Mouse (Mus musculus): ENCODE data around the gene Siglech. TPM values are rescaled to one million over a fixed set of nuclear protein-coding genes. Genes with fewer than 3 reads are reported as not detected.
"Not testable (repeated sequence)": the region's sequence is repeated elsewhere in the genome, so short reads cannot be mapped to it uniquely, and the experiment has no call there.

Gene Siglech
- polyA plus RNA-seq, 1 experiment from 2014 or later, result 0.11 TPM

GRCm38 (mm10) chr7:55784580-55784979 lies 16.6 kb downstream of the Siglech start:
- ATAC-seq (replicated peaks; ENCODE audit: insufficient number of reproducible peaks, insufficient read depth, low FRiP score, low read depth), result no peak
- Histone ChIP-seq H3K9ac (no peak overlapping the region), H3K36me3 (no peaks in the 10 kb centered on the region), H3K27ac (no peak overlapping the region), H3K27me3 (no peaks in the 10 kb centered on the region), H3K4me1 (replicated peaks) (no peaks in the 10 kb centered on the region), H3K4me3 (no peak overlapping the region), H3K9me3 (replicated peaks) (no peaks in the 10 kb centered on the region), H3K4me2 (no peak overlapping the region)
- WGBS, result 31% methylated on average over 3 of the region's 3 CpGs

- not testable (repeated sequence) for ATAC-seq (replicated peaks; ENCODE audit: insufficient number of reproducible peaks, insufficient read depth, low FRiP score, low read depth); H3K9me3 ChIP-seq (replicated peaks); H3K36me3 ChIP-seq; H3K27ac ChIP-seq; H3K4me2 ChIP-seq; H3K27me3 ChIP-seq; H3K9ac ChIP-seq; H3K4me3 ChIP-seq
- 44% methylated on average over 5 of the region's 5 CpGs for WGBS
- H3K4me1 ChIP-seq (replicated peaks), result peaks cover 13% of the 10 kb centered on the region
Measured at GRCm38 (mm10) chr7:55790586-55790985, 22.6 kb downstream of the Siglech start.

GRCm38 (mm10) chr7:55792280-55792679 lies 24.3 kb downstream of the Siglech start:
- Histone ChIP-seq H3K4me2 (no peak overlapping the region), H3K9ac (no peak overlapping the region), H3K4me3 (no peak overlapping the region), H3K27ac (no peak overlapping the region), H3K27me3 (no peaks in the 10 kb centered on the region), H3K4me1 (replicated peaks) (peaks cover 13% of the 10 kb centered on the region), H3K9me3 (replicated peaks) (no peaks in the 10 kb centered on the region), H3K36me3 (peaks cover 9% of the 10 kb centered on the region)
- 72% methylated on average over 3 of the region's 3 CpGs for WGBS
- no peak for ATAC-seq (replicated peaks; ENCODE audit: insufficient number of reproducible peaks, insufficient read depth, low FRiP score, low read depth)

GRCm38 (mm10) chr7:55793236-55793951 lies 25.4 kb downstream of the Siglech start:
- Histone ChIP-seq H3K9me3 (replicated peaks) (no peaks in the 10 kb centered on the region), H3K27ac (no peak overlapping the region), H3K27me3 (no peaks in the 10 kb centered on the region), H3K36me3 (peaks cover 18% of the 10 kb centered on the region), H3K9ac (peak overlapping the region; percentile 79), H3K4me1 (replicated peaks) (peaks cover 13% of the 10 kb centered on the region), H3K4me3 (peak overlapping the region; percentile 80), H3K4me2 (peak overlapping the region; percentile 72)
- no peak for ATAC-seq (replicated peaks; ENCODE audit: insufficient number of reproducible peaks, insufficient read depth, low FRiP score, low read depth)
- 36% methylated on average over 13 of the region's 13 CpGs for WGBS

GRCm38 (mm10) chr7:55793952-55794603 lies 26.1 kb downstream of the Siglech start, which contains the start of gene Tubgcp5:
Gene Tubgcp5 (plus strand): TSS chr7:55794154.
- H3K4me1 ChIP-seq (replicated peaks), result peaks cover 13% of the 10 kb centered on the region
- under 1% methylated on average over 51 of the region's 51 CpGs for WGBS

GRCm38 (mm10) chr7:55799981-55800380 lies 32.0 kb downstream of the Siglech start:
- H3K4me1 ChIP-seq (replicated peaks), result peaks cover 2% of the 10 kb centered on the region; the same call in 1 of the 2 replicates
- no peaks in the 10 kb centered on the region for H3K9me3 ChIP-seq (replicated peaks)
- no peaks in the 10 kb centered on the region for H3K27me3 ChIP-seq
- no peak overlapping the region for H3K9ac ChIP-seq
- no peak for ATAC-seq (replicated peaks; ENCODE audit: insufficient number of reproducible peaks, insufficient read depth, low FRiP score, low read depth)
- no peak overlapping the region for H3K27ac ChIP-seq
- no peak overlapping the region for H3K4me2 ChIP-seq
- H3K4me3 ChIP-seq, result no peak overlapping the region
- H3K36me3 ChIP-seq, result peaks cover 73% of the 10 kb centered on the region
- 90% methylated on average over 3 of the region's 3 CpGs for WGBS

More at GRCm38 (mm10) chr7:55793952-55794603, 26.1 kb downstream of the Siglech start, which contains the start of gene Tubgcp5:
- no peaks in the 10 kb centered on the region for H3K27me3 ChIP-seq
- peak within 1 kb of the TSS; percentile 80 for H3K4me3 ChIP-seq
- ATAC-seq (replicated peaks; ENCODE audit: insufficient number of reproducible peaks, insufficient read depth, low FRiP score, low read depth), result peak; percentile 99
- no peaks in the 10 kb centered on the region for H3K9me3 ChIP-seq (replicated peaks)
- H3K36me3 ChIP-seq, result peaks cover 23% of the 10 kb centered on the region
- peak within 1 kb of the TSS; percentile 58 for H3K27ac ChIP-seq
- peak within 1 kb of the TSS; percentile 79 for H3K9ac ChIP-seq
- peak within 1 kb of the TSS; percentile 72 for H3K4me2 ChIP-seq

GRCm38 (mm10) chr7:55809967-55810366 lies 42.0 kb downstream of the Siglech start:
- no peaks in the 10 kb centered on the region for H3K9me3 ChIP-seq (replicated peaks)
- H3K27ac ChIP-seq, result no peak overlapping the region
- H3K4me2 ChIP-seq, result no peak overlapping the region
- H3K4me1 ChIP-seq (replicated peaks), result no peaks in the 10 kb centered on the region
- 73% methylated on average over 2 of the region's 2 CpGs for WGBS
- ATAC-seq (replicated peaks; ENCODE audit: insufficient number of reproducible peaks, insufficient read depth, low FRiP score, low read depth), result no peak
- H3K36me3 ChIP-seq, result peaks cover 70% of the 10 kb centered on the region
- H3K9ac ChIP-seq, result no peak overlapping the region
- H3K27me3 ChIP-seq, result no peaks in the 10 kb centered on the region
- no peak overlapping the region for H3K4me3 ChIP-seq

- Histone ChIP-seq H3K4me1 (replicated peaks) (no peaks in the 10 kb centered on the region), H3K9me3 (replicated peaks) (no peaks in the 10 kb centered on the region), H3K4me2 (no peak overlapping the region), H3K27ac (no peak overlapping the region), H3K4me3 (no peak overlapping the region), H3K27me3 (no peaks in the 10 kb centered on the region), H3K9ac (no peak overlapping the region), H3K36me3 (peaks cover 73% of the 10 kb centered on the region)
- WGBS, result 83% methylated on average over 5 of the region's 5 CpGs
- no peak for ATAC-seq (replicated peaks; ENCODE audit: insufficient number of reproducible peaks, insufficient read depth, low FRiP score, low read depth)
Measured at GRCm38 (mm10) chr7:55824468-55824867, 56.5 kb downstream of the Siglech start.

- ATAC-seq (replicated peaks; ENCODE audit: insufficient number of reproducible peaks, insufficient read depth, low FRiP score, low read depth), result no peak; the same call in 1 of the 2 replicates
- no peak overlapping the region for H3K4me3 ChIP-seq
- no peak overlapping the region for H3K27ac ChIP-seq
- H3K9me3 ChIP-seq (replicated peaks), result no peaks in the 10 kb centered on the region
- H3K4me2 ChIP-seq, result no peak overlapping the region
- 93% methylated on average over 9 of the region's 9 CpGs for WGBS
- no peaks in the 10 kb centered on the region for H3K4me1 ChIP-seq (replicated peaks)
- H3K9ac ChIP-seq, result no peak overlapping the region
- peaks cover 59% of the 10 kb centered on the region for H3K36me3 ChIP-seq
- no peaks in the 10 kb centered on the region for H3K27me3 ChIP-seq
Measured at GRCm38 (mm10) chr7:55827551-55827950, 59.6 kb downstream of the Siglech start.
